Mouse (Mus musculus) telencephalon, adult 2 months (tissue): ENCODE results near the gene Lman1l.

Experiments used
- DNase-seq: peaks from one replicate; pipeline ENCODE4 v3.0.0-alpha.2; 2011; ENCODE audit warnings: low read depth, low spot score

Gene Lman1l

DNA sequence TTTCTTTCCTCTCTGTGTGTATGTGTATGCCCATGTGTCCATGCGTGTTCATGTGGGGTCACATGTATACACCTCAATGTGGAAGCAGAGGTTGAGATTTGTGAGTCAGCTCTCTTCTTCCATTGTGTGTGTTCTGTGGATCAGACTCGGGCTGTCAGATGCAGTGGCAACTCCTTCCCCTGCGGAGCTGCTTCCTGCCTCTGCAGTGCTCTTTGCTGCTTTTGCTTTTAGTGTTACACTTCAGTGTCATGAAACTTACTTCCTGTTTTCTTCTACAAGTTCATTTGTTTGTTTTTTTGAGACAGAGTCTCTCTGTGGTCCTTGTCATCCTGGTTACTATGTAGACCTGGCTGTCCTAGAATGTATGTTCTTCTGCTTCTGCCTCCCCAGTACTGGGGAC, 35.6 kb downstream of the Lman1l start:
- DNase-seq = no peak

DNA sequence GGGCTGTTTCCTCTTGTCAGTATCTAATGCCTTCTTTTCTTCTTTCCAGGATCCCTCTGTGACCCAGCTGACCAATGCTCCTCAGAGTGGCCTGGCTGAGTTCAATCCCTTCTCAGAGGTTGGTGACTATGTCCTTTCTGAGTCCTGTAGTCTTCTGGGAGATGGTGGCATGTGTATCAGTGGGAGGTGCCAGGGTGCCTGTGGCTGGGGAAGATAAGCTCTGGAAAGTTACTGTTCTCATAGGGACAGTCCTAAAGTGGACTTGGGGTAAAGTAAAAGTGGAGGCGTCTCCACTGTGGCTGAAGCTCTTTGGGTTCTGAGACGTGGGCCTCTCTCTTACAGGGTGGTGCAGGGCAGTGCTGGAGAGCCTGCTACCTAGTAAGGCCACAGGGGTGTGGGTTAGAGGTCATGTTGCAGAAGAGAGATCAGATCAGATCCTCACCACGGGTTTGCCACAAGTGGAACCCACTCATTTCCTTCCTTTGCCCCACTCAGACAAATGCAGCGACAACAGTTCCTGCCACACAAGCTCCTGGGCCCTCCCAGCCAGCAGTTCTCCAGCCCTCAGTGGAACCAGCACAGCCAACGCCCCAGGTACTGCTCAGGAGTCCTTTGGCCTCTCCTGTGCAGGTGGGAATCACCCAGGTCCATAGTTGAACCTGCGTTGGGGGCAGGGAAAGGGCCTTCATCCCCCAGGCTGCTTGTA, 43.3 kb downstream of the Lman1l start:
- DNase-seq = no peak

DNA sequence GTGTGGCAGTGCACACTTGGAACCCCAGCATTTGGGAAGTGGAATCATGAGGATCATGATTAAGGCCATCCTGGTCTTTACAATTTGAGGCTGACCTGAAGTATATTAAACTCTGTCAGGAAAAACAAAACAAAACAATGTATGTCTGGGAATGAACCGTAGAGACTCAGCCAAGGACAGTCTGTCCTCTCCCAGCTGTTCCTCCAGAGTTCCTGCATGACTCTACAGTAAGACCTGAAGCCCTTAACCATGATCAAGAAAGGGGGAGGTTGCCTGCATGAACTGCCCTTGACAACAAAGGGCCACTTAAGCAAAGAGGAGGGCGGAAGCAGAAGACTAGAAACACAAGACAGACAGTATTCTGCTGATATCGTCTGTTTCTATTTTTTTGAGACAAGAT, 45.0 kb downstream of the Lman1l start:
- DNase-seq = no peak

DNA sequence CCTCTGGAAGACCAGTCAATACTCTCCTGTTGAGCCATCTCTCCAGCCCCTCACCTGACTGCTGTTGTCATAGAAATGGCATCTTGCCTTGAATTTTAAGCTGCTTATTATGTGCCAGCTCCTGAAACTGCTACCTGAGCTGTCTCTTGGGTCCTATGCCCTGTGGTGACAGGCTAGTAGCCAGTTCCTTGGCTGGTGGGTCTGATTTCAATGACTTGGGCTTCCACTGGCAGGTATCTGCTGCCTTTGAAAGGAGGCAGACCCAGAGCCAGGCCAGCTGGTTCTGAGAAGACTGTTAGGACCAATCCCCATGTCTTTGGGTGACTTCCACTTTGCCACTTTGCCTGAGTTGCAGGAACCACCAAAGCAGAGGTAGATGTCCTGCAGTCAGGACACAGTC, 46.2 kb downstream of the Lman1l start:
- DNase-seq = no peak

DNA sequence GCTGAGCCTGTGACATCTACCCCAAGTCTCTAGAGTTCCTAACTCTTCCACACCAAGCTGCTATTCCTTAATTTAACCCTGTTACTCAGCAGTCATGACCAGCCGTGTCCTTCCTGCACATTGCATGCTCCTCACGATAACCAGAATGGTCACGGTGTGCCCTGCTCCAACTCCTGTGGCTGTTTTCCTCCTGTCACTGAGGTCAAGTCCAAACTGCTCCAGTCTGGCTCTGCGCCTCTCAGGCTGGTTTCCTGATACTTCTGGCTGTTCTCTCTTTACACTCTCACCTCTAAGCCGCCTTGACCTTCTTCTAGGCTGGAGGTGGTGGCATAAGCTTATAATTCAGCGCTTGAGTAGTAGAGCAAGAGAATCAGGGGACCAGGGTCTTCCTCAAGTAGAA, 52.1 kb downstream of the Lman1l start:
- no peak for DNase-seq

DNA sequence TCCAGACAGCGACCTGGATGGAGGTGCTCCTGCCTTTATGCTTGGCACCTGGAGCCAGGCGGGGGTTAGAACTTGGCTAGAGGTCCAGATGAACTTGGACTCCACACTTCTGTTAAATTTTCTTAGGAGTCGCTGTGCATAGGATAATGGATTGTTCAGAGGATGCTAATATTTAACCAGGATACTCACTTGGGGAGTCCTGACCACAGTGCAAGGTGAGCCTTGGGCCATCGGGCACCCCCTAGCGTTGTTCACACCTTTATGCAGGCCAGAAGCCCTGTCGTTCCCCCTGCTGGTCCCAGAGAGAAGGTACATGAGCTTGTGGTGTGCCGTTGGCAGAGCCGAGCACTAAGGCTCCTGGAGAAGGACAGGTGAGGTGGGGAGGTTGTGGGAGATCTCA, 53.7 kb downstream of the Lman1l start:
- DNase-seq = no peak

DNA sequence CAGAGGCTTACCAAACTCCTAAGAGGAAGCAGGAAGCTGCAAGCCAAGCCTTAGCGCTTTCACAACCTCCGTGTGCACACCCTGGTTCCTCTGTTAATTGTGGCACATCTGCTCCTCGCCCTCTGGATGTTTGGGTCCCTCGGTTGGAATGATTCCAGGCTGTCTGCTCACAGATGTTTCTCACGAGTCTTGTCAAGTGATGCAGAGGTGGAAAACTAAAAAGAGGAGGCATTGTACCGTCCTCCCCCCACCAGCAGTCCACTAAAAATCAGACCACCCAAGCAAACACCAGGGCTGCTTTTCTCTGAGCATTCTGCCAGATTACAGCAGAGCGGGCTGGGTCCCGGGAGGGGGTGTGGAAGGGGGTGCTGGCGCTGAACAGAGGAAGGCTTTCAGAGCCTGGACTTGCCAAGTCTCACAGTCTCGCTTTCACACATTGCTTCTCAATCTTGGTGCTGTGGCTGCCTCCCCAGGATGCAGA, 54.8 kb downstream of the Lman1l start:
- DNase-seq = no peak

DNA sequence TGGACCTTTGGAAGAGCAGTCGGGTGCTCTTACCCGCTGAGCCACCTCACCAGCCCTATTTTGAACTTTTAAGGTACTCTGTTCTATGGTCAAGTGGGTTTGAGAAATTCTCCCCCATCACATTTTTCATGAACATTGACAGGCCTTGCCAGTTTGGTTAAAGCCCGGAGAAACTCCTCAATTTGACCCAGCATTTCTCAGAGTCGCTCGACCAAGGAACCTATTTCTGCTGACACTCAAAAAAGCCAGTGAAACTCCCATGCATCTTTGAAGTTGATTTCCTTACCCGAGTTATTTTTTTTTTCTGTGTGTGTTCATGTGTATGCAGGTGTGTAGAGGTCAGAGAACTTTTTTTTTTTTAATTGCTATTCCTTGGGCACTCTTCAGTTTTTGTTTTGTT, 56.0 kb downstream of the Lman1l start:
- no peak for DNase-seq

DNA sequence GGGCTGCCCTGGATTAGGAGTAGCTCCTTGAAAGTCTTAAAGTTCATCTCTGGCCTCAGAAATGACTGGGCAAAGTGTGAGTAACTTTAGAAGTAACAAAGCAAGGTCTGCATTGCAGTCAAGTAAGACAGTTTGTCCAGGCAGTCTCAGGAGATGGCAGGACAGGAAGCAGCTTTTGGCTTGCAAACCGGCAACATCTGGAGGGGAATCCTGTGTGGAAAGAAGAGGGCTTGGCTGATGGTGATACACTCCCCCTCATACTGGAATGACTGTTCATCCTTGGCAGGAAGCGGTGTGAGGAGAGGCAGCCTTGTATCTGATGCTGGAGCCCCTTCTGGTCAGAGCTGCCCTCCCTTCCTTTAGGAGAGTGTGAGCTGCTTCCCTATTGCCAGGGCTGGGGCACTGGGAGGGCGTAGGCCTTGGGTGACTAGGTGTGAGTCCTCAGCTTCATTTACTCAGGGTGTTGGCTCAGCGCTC, 57.6 kb downstream of the Lman1l start:
- DNase-seq = no peak

DNA sequence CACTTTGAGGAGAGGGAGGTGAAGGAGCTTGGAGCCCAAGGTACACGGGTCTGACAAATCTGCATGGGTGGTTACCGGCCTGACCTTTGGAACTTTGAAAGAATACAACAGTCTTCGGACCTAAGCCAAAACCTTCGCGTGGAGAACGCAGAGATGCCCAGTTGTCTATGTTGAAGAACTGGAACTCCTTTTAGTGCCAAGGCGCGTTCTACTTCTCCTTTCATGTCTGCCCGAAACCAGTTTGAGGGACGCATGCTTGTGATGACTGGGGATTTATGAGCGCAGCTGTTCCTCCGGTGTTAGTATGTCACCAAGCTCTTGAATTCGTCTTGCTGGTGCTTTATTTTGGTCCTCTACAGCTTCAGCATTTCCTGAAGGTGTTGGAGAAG, 58.9 kb downstream of the Lman1l start:
- DNase-seq = no peak

DNA sequence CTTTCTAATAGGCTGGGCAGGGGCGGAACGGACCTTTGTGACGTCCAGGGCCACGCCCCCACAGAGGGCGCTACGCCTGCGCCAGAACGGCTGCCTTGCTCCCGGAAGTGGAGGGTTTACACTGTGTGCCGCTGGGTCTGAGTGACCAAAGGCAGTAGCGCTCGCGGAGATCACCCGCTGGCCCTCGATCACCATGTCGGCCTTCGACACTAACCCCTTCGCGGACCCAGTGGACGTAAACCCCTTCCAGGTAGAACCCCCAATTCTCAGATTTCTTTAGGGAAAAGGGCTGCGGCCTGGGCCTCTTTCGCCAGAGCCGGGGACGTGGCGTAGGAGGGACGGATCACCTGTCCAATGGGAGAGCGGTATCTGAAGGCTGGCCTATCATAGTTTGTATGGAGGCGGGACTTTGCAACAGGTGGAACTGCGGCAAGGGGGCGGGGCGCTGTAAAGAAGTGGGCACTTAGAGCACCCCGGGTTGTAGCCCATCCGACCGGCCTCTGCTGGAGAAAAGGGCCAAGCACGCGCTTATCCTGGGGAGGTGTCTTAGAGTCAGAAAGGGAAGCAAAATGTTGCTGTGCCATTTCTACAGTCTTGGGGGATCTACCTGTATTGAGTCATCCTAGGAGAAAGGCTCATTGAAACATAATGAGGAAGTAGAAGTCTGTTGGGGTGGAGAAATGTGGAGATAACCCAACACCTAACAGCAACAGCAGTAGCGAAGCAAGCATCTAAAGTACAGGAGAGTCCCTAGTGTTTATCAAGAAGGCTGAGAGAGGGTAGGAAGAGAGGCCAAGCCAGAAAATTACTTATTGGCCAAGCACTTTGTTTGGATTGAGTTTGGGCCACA, 59.5 kb downstream of the Lman1l start, which contains the start of gene Scamp2:
Gene Scamp2 (plus strand): TSS at position 83 of the 850 bp plus-strand sequence.
- DNase-seq = peak; percentile 93

DNA sequence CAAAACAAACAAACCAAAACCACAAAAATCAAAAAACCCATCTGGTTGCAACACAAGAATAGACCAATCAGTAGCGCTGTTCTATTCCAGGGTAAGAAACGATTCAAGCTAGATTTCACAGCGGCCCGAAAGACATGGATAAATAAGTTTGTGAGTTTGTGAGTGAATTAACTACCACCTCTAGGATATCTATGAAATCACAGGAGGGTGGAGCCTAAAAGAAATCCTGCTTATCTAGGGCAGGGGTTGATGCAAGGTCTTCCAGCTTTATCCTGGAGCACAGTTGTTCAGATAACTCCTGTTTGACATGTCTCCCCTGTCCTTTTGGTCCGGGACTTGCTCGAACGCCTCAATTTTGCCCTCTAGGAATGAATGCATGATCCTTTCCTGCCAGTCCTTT, 60.3 kb downstream of the Lman1l start:
- no peak for DNase-seq

DNA sequence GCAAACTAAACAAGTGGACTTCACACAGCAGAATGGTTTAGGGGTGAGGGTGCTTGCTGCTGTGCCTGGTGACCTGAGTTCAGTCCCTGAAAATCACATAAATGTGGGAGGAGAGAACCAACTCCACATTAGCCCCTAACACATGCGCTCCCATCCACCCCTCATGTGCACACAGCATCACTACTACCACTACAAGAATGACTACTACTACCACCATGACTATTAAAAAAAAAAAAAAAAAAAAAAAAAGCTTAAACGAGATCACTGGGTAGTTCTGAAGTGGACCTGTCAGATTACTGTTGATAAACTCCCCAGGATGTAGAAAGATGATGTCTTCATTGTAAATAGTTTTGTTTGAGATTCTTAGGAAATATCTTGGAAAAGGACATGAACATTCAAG, 61.0 kb downstream of the Lman1l start:
- DNase-seq = no peak

DNA sequence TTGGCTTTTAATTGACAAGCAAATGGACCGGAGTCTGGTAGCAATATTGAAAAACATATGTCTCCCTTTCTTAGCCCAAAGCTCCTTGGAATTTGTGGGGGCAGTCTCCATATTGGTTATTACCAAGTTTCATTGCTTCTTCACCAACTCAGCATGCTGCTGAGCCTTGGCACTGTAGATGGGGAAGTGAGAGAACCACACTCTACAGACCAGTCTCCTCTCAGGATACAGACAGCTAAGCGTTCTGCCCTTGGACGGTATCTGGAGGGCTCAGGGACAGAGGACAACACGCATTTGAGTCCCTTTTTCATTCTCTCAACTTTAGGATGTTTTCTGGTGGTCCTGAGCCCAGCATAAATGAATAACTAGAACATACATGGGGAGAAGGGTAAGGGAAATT, 61.9 kb downstream of the Lman1l start:
- no peak for DNase-seq

DNA sequence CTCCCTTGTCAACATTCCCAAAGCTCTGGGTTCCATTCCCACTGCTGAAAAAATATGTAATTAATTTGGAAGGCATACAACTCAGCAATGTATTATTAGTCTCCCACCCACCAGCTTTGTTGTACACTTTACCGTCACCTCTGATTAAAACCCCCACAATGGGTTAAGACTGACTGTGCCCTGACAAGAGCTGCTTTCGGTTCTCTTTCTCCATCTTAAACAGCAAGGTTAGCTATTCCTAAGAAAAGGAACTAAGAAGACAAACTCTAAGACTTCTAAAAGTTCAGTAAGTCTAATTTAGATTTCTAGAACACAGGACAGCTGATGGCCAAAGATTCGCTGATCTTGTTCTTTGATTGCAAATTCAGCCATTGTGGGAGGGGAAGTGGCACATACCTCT, 63.4 kb downstream of the Lman1l start:
- DNase-seq = no peak
